Mouse (Mus musculus) embryonic facial prominence, embryonic 11.5 days (tissue): ENCODE results near the gene Gramd1a. TPM values are rescaled to one million over a fixed set of nuclear protein-coding genes. Genes with fewer than 3 reads are reported as not detected.

Experiments
- ATAC-seq: fragments of 200-750 bp; cut with Nextera tagmentation; replicated peaks from 2 replicates; pipeline ENCODE4 v1.8.0; 2017; ENCODE audit warnings: low read depth; ENCODE audit not compliant: insufficient number of reproducible peaks, low FRiP score, low TSS enrichment
- DNase-seq: peaks from one replicate; pipeline ENCODE4 v3.0.0-alpha.2; 2015; ENCODE audit warnings: low spot score
- H3K27ac ChIP-seq: fragments of 300-500 bp; sonication (generic); replicated peaks from 2 replicates; pipeline ENCODE4 v1.5.1; 2014; ENCODE audit warnings: mild to moderate bottlenecking, low read depth, low read length, control low read depth
- H3K27me3 ChIP-seq: fragments of 300-500 bp; sonication (generic); 2 replicates; pipeline ENCODE4 v1.6.1; 2014; ENCODE audit warnings: mild to moderate bottlenecking, low read length, moderate library complexity, mixed read lengths; ENCODE audit not compliant: control insufficient read depth, insufficient read depth
- H3K36me3 ChIP-seq: fragments of 300-500 bp; sonication (generic); replicated peaks from 2 replicates; pipeline ENCODE4 v1.6.1; 2014; ENCODE audit warnings: low read depth, mild to moderate bottlenecking, low read length, moderate library complexity, mixed read lengths; ENCODE audit not compliant: control insufficient read depth, insufficient read depth
- H3K4me1 ChIP-seq: fragments of 300-500 bp; sonication (generic); 2 replicates; pipeline ENCODE4 v1.6.1; 2014; ENCODE audit warnings: low read length, mixed read lengths; ENCODE audit not compliant: control insufficient read depth, insufficient read depth
- H3K4me2 ChIP-seq: fragments of 300-500 bp; sonication (generic); 2 replicates; pipeline ENCODE4 v1.6.1; 2014; ENCODE audit warnings: low read depth, mild to moderate bottlenecking, control low read depth, low read length, moderate library complexity
- H3K4me3 ChIP-seq: fragments of 300-500 bp; sonication (generic); 2 replicates; pipeline ENCODE4 v1.5.1; 2014; ENCODE audit warnings: low read depth, low read length, control low read depth
- H3K9ac ChIP-seq: fragments of 300-500 bp; sonication (generic); replicated peaks from 2 replicates; pipeline ENCODE4 v1.6.1; 2014; ENCODE audit warnings: mild to moderate bottlenecking, control low read depth, low read length
- H3K9me3 ChIP-seq: fragments of 300-500 bp; sonication (generic); replicated peaks from 2 replicates; pipeline ENCODE4 v1.6.1; 2016; ENCODE audit warnings: mild to moderate bottlenecking, low read length, inconsistent platforms, mixed read lengths; ENCODE audit not compliant: control insufficient read depth
- WGBS: fragments of 180-500 bp; shearing (Covaris S2); extraction: QIAGEN DNeasy Blood & Tissue Kit; methylation state at CpG from one replicate; pipeline ENCODE4 v1.1.7; 2014; 5-methylcytosine and 5-hydroxymethylcytosine counted together
- polyA plus RNA-seq: library from polyadenylated mRNA; unstranded; fragments of >200 nt; fragmentation: Nextera tagmentation; extraction: Ambion mirVana; gene quantifications from 2 replicates; pipeline ENCODE4 v1.2.1, GENCODE M21; 2014

Gene Gramd1a
- polyA plus RNA-seq, 1 experiment from 2014 or later = 76.7 TPM

DNA sequence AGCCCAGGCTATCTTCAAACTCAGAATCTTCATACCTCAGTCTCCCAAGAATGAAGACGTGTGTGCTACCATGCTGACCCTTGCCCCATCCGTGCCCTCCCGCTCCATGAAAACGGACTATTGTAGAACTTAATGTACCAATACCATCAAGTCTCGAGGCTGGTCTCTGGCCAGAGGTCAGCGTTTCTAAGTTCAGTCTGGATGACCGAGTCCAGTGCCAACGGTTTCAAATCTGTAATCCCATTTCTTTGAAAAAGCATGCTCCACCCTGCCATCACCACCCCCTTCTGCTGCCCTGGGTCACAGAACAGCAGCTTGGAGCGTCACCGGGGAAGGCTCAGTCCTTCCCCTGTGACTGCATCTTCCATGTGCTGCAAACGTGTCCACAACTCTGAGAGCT lies 47.9 kb downstream of the Gramd1a start:
- 89% methylated on average over 11 of the region's 11 CpGs for whole genome bisulfite sequencing
- DNase-seq (no peak), ATAC-seq (no peak)

DNA sequence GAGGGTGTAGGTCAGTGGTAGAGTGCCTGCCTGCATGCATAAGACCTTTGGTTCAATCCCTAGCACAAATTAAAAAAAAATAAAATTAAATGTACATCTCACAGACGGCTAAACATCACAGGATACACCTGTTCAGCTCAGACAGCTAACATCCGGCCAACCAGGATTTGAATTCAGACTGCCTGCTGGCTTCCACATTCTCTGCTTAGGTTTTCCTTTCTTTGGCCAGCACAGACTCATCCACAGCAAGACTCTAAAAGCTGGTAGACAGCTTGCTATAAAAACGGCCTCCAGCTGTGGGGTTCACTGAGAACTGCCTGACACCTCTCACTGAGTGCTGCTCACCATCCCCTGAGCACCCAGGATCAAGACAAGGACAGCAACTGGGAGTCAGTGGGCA lies 49.5 kb downstream of the Gramd1a start:
- 65% methylated on average over 3 of the region's 3 CpGs for WGBS
- Histone ChIP-seq H3K27ac (no peak overlapping the region), H3K4me3 (no peak overlapping the region), H3K9ac (no peak overlapping the region), H3K9me3 (no peaks in the 10 kb centered on the region), H3K4me1 (no peaks in the 10 kb centered on the region), H3K4me2 (no peak overlapping the region), H3K36me3 (no peaks in the 10 kb centered on the region), H3K27me3 (no peaks in the 10 kb centered on the region)
- ATAC-seq (no peak), DNase-seq (no peak)

More for the DNA sequence above, 47.9 kb downstream of the Gramd1a start:
- Histone ChIP-seq H3K9ac (no peak overlapping the region), H3K36me3 (no peaks in the 10 kb centered on the region), H3K27ac (no peak overlapping the region), H3K4me3 (no peak overlapping the region), H3K27me3 (no peaks in the 10 kb centered on the region), H3K9me3 (no peaks in the 10 kb centered on the region), H3K4me1 (no peaks in the 10 kb centered on the region), H3K4me2 (no peak overlapping the region)

DNA sequence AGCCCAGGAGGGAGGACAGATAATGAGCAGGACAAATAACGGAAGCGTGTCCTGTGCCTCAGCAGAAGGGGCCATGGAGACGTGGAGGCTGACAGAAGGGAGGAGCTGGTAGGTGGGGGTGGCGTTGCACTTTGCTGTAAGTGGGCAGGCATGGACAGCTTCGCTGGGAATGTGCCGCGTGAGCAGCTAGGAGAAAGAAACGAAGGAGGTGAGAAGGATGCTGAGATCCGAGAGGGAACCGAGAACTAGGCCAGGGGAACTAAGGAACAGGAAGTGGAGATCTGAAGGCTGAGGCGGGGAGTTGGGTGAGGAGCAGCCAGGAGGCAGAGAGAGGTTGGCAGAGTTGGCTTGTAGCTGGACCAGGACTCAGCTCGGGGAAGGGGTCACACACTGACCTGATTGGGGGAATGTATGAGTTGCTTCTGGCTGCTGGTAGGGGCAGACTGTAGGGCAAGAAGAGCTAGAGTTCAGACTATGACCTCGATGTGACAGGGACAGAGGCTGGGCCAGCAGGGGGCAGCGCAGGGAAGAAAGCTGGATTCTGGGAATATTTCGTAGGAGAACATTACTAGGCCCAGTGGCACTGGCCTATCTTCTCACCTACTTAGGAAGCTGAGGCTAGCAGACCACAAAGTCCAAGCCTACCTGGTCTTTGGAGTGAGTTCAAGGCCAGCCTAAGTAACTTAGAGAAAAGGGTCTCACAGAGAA lies 50.5 kb downstream of the Gramd1a start:
- Histone ChIP-seq H3K27me3 (no peaks in the 10 kb centered on the region), H3K9ac (no peak overlapping the region), H3K9me3 (no peaks in the 10 kb centered on the region), H3K4me1 (no peaks in the 10 kb centered on the region), H3K4me3 (no peak overlapping the region), H3K27ac (no peak overlapping the region), H3K36me3 (no peaks in the 10 kb centered on the region), H3K4me2 (no peak overlapping the region)
- ATAC-seq (no peak), DNase-seq (peak; percentile 46)
- 60% methylated on average over 15 of the region's 15 CpGs for WGBS

DNA sequence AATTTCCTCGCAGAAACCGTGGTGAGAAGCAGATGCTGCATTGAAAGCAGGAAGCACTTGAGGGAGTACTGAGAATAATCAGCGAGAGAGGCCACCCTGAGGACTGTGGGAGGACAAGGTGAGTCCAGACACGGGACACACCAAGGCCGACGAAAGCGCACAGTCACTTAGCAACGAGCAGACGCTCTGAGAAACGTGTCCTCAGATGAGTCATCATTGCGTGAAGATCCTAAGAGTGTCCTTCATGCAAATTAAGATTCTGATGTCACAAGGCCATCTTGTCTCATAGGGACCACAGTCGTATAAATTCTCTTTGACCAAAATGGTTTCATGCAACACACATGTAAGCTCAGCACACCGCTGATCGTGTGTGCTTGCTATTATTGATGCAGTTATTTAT lies 54.9 kb downstream of the Gramd1a start:
- no peak for ATAC-seq
- H3K4me1 ChIP-seq = no peaks in the 10 kb centered on the region
- no peak overlapping the region for H3K27ac ChIP-seq
- no peak overlapping the region for H3K9ac ChIP-seq
- H3K9me3 ChIP-seq = no peaks in the 10 kb centered on the region
- H3K4me3 ChIP-seq = no peak overlapping the region
- H3K4me2 ChIP-seq = no peak overlapping the region
- H3K27me3 ChIP-seq = no peaks in the 10 kb centered on the region
- DNase-seq = no peak
- no peaks in the 10 kb centered on the region for H3K36me3 ChIP-seq
- 82% methylated on average over 14 of the region's 14 CpGs for WGBS

DNA sequence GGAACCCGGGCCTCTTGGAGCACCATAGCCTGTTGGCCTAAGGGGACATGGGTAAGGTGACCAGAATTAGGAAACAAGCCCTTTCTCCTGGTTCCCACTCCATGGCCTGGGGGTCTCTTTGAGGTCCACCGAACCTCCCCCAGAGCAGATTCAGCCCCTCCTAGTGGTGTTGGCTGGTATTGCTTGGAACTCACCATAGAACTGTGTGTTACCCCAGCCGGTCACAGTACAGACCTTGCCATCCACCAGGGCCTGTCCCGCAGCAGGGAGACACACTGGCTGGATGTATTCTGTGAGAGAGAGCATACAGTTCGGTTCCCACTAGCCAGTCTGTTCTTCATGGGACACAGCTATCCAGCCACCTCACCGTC lies 56.1 kb downstream of the Gramd1a start:
- WGBS = 82% methylated on average over 6 of the region's 6 CpGs
- no peaks in the 10 kb centered on the region for H3K27me3 ChIP-seq
- H3K4me3 ChIP-seq = no peak overlapping the region
- H3K9ac ChIP-seq = no peak overlapping the region
- no peaks in the 10 kb centered on the region for H3K9me3 ChIP-seq
- no peaks in the 10 kb centered on the region for H3K36me3 ChIP-seq
- ATAC-seq (no peak), DNase-seq (no peak)
- H3K4me2 ChIP-seq = no peak overlapping the region
- no peak overlapping the region for H3K27ac ChIP-seq
- no peaks in the 10 kb centered on the region for H3K4me1 ChIP-seq

DNA sequence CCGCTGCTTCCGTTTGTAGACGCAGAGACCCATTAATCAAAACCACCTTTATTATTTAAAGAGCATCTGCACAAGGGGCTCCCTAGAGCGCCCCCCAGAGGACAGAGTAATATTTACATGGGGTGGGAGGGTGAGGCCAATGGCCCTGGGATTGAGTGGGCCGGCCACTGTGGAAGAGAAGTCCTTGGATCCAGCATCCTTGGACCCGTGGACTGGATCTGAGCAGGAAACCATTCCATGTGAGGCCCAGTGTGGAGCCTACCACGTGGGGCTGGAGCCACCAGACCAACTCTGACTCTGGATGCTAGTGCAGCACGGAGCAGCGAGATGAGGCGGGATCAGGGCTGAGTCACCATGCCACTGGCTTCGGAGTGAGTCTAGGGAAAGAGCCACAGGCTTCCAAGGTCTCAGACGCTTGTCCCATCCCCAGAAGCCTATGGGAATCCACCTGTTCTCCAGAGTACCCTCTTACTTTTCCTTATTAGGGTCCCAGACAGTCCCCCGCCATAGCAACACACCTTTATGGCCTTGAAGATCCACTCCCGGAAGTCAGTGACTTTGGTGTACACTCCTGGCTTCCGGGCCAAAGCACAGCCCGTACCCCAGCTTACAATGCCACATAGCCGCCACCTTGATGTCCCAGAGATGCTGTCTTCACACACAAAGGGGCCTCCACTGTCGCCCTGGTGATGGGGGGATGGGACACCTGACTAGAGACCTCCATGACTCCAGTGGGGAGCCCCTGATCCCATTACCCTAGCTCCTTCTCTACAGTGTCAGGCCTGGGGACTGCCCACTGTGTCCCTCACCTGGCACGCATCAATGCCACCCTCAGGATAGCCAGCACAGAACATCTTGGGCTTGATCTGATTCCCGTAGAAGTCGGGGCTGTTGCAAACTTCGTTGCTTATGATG lies 56.7 kb downstream of the Gramd1a start:
- 80% methylated on average over 22 of the region's 22 CpGs for WGBS
- Histone ChIP-seq H3K27me3 (no peaks in the 10 kb centered on the region), H3K4me2 (no peak overlapping the region), H3K27ac (no peak overlapping the region), H3K9ac (no peak overlapping the region), H3K4me1 (no peaks in the 10 kb centered on the region), H3K9me3 (no peaks in the 10 kb centered on the region), H3K4me3 (no peak overlapping the region), H3K36me3 (no peaks in the 10 kb centered on the region)
- ATAC-seq (no peak), DNase-seq (no peak)

DNA sequence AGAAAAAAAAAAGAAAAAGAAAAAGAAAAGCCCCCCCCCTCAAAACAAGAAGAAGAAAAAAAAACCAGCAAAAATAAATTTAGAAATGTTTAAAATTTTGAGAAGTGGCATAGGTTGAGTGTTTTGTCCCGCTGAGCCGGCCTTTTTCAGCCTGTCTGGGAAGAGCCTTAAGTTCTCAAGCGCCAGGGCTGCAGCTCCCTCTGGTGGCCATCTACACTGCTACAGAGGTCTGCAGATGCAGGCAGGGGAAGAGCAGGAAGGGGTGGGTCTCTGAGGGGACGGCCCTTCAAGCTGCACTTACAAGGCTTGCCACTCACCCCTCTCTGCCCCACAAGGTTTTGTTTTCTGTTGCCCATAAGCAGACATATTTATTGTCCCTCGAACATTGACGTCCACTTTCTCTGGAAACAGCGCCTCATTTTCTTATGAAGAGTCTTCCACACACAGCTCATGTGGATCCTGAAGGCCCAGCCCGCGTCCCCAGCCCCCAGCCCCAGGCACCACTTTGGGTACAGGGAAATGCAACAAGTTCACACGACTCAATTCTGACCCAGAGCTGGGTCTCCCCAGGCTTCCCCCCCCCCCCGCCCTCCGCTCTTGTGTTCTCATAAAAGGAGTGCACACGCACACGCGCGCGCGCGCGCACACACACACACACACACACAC lies 58.0 kb downstream of the Gramd1a start:
- ATAC-seq = peak; percentile 88
- H3K4me3 ChIP-seq = peak overlapping the region; percentile 1; the same call in 1 of the 2 replicates
- 36% methylated on average over 19 of the region's 20 CpGs for WGBS
- no peaks in the 10 kb centered on the region for H3K9me3 ChIP-seq
- H3K4me1 ChIP-seq = no peaks in the 10 kb centered on the region
- H3K9ac ChIP-seq = peak overlapping the region; percentile 25
- peak overlapping the region; percentile 21 for H3K4me2 ChIP-seq
- H3K36me3 ChIP-seq = no peaks in the 10 kb centered on the region
- peak; percentile 96 for DNase-seq
- H3K27me3 ChIP-seq = no peaks in the 10 kb centered on the region
- no peak overlapping the region for H3K27ac ChIP-seq
